Mouse (Mus musculus): ENCODE results near the gene Akt3. TPM values are rescaled to one million over a fixed set of nuclear protein-coding genes. Genes with fewer than 3 reads are reported as not detected.

The Akt3 gene
- polyA plus RNA-seq, 1 experiment from 2014 or later: 3.4 TPM

GRCm38 (mm10) chr1:177013776-177014175 is 244.2 kb downstream of the Akt3 start:
- H3K27ac ChIP-seq: no peak overlapping the region
- 90% methylated on average over 3 of the region's 3 CpGs for WGBS
- no peak overlapping the region for H3K9ac ChIP-seq (ENCODE audit: low read depth, low read length)
- DNase-seq (ENCODE audit: low spot score) (no peak), ATAC-seq (replicated peaks; ENCODE audit: low FRiP score, low read depth) (no peak)
- no peaks in the 10 kb centered on the region for H3K9me3 ChIP-seq (replicated peaks; ENCODE audit: low read length)
- no peak overlapping the region for H3K4me3 ChIP-seq (replicated peaks; ENCODE audit: low read depth, low read length)
- H3K4me2 ChIP-seq (ENCODE audit: low read length): no peak overlapping the region
- H3K27me3 ChIP-seq (ENCODE audit: insufficient read depth, low read length): no peaks in the 10 kb centered on the region
- TF ChIP-seq CTCF (IDR thresholded peaks at IDR 0.05; ENCODE audit: low read depth): no peak
- no peaks in the 10 kb centered on the region for H3K4me1 ChIP-seq (replicated peaks; ENCODE audit: insufficient read depth, low read length)
- H3K36me3 ChIP-seq (ENCODE audit: insufficient read depth, low read length): peaks cover 2% of the 10 kb centered on the region; the same call in 1 of the 2 replicates

GRCm38 (mm10) chr1:177013313-177013712 is 244.7 kb downstream of the Akt3 start:
- no peak overlapping the region for H3K4me3 ChIP-seq (replicated peaks; ENCODE audit: low read depth, low read length)
- no peaks in the 10 kb centered on the region; the same call in 1 of the 2 replicates for H3K36me3 ChIP-seq (ENCODE audit: insufficient read depth, low read length)
- 85% methylated on average over 1 of the region's 1 CpGs for WGBS
- H3K9me3 ChIP-seq (replicated peaks; ENCODE audit: low read length): no peaks in the 10 kb centered on the region
- ATAC-seq (replicated peaks; ENCODE audit: low FRiP score, low read depth) (no peak), DNase-seq (ENCODE audit: low spot score) (no peak)
- TF ChIP-seq CTCF (IDR thresholded peaks at IDR 0.05; ENCODE audit: low read depth): no peak
- H3K27ac ChIP-seq: no peak overlapping the region
- no peaks in the 10 kb centered on the region for H3K4me1 ChIP-seq (replicated peaks; ENCODE audit: insufficient read depth, low read length)
- no peaks in the 10 kb centered on the region for H3K27me3 ChIP-seq (ENCODE audit: insufficient read depth, low read length)
- no peak overlapping the region for H3K9ac ChIP-seq (ENCODE audit: low read depth, low read length)
- no peak overlapping the region for H3K4me2 ChIP-seq (ENCODE audit: low read length)

GRCm38 (mm10) chr1:177012774-177013173 is 245.2 kb downstream of the Akt3 start:
- Histone ChIP-seq H3K4me1 (replicated peaks; ENCODE audit: insufficient read depth, low read length) (no peaks in the 10 kb centered on the region), H3K36me3 (ENCODE audit: insufficient read depth, low read length) (no peaks in the 10 kb centered on the region; the same call in 1 of the 2 replicates), H3K27me3 (ENCODE audit: insufficient read depth, low read length) (no peaks in the 10 kb centered on the region), H3K27ac (no peak overlapping the region), H3K4me2 (ENCODE audit: low read length) (no peak overlapping the region), H3K9me3 (replicated peaks; ENCODE audit: low read length) (no peaks in the 10 kb centered on the region), H3K9ac (ENCODE audit: low read depth, low read length) (no peak overlapping the region), H3K4me3 (replicated peaks; ENCODE audit: low read depth, low read length) (no peak overlapping the region)
- WGBS: 80% methylated on average over 3 of the region's 3 CpGs
- no peak for DNase-seq (ENCODE audit: low spot score)
- TF ChIP-seq CTCF (IDR thresholded peaks at IDR 0.05; ENCODE audit: low read depth): no peak
- ATAC-seq (replicated peaks; ENCODE audit: low FRiP score, low read depth): no peak

GRCm38 (mm10) chr1:177011688-177012087 is 246.3 kb downstream of the Akt3 start:
- no peak overlapping the region for H3K27ac ChIP-seq
- no peak for DNase-seq (ENCODE audit: low spot score)
- 82% methylated on average over 13 of the region's 13 CpGs for WGBS

GRCm38 (mm10) chr1:177010607-177011302 is 247.2 kb downstream of the Akt3 start:
- Histone ChIP-seq H3K9ac (ENCODE audit: low read depth, low read length) (no peak overlapping the region), H3K36me3 (ENCODE audit: insufficient read depth, low read length) (no peaks in the 10 kb centered on the region; the same call in 1 of the 2 replicates), H3K27ac (no peak overlapping the region), H3K4me2 (ENCODE audit: low read length) (no peak overlapping the region), H3K4me1 (replicated peaks; ENCODE audit: insufficient read depth, low read length) (no peaks in the 10 kb centered on the region), H3K27me3 (ENCODE audit: insufficient read depth, low read length) (no peaks in the 10 kb centered on the region), H3K9me3 (replicated peaks; ENCODE audit: low read length) (no peaks in the 10 kb centered on the region), H3K4me3 (replicated peaks; ENCODE audit: low read depth, low read length) (no peak overlapping the region)
- no peak for TF ChIP-seq CTCF (IDR thresholded peaks at IDR 0.05; ENCODE audit: low read depth)
- DNase-seq (ENCODE audit: low spot score) (no peak), ATAC-seq (replicated peaks; ENCODE audit: low FRiP score, low read depth) (no peak)
- WGBS: 68% methylated on average over 6 of the region's 6 CpGs

More at GRCm38 (mm10) chr1:177011688-177012087, 246.3 kb downstream of the Akt3 start:
- no peaks in the 10 kb centered on the region for H3K27me3 ChIP-seq (ENCODE audit: insufficient read depth, low read length)
- H3K4me3 ChIP-seq (replicated peaks; ENCODE audit: low read depth, low read length): no peak overlapping the region
- H3K4me2 ChIP-seq (ENCODE audit: low read length): no peak overlapping the region
- no peaks in the 10 kb centered on the region for H3K9me3 ChIP-seq (replicated peaks; ENCODE audit: low read length)
- ATAC-seq (replicated peaks; ENCODE audit: low FRiP score, low read depth): no peak
- H3K36me3 ChIP-seq (ENCODE audit: insufficient read depth, low read length): no peaks in the 10 kb centered on the region; the same call in 1 of the 2 replicates
- H3K9ac ChIP-seq (ENCODE audit: low read depth, low read length): no peak overlapping the region
- no peak for TF ChIP-seq CTCF (IDR thresholded peaks at IDR 0.05; ENCODE audit: low read depth)
- no peaks in the 10 kb centered on the region for H3K4me1 ChIP-seq (replicated peaks; ENCODE audit: insufficient read depth, low read length)

GRCm38 (mm10) chr1:177010041-177010440 is 248.0 kb downstream of the Akt3 start:
- DNase-seq (ENCODE audit: low spot score) (no peak), ATAC-seq (replicated peaks; ENCODE audit: low FRiP score, low read depth) (no peak)
- Histone ChIP-seq H3K27ac (no peak overlapping the region), H3K27me3 (ENCODE audit: insufficient read depth, low read length) (no peaks in the 10 kb centered on the region), H3K4me1 (replicated peaks; ENCODE audit: insufficient read depth, low read length) (no peaks in the 10 kb centered on the region), H3K4me3 (replicated peaks; ENCODE audit: low read depth, low read length) (no peak overlapping the region), H3K4me2 (ENCODE audit: low read length) (no peak overlapping the region), H3K36me3 (ENCODE audit: insufficient read depth, low read length) (no peaks in the 10 kb centered on the region; the same call in 1 of the 2 replicates), H3K9me3 (replicated peaks; ENCODE audit: low read length) (no peaks in the 10 kb centered on the region), H3K9ac (ENCODE audit: low read depth, low read length) (no peak overlapping the region)
- no peak for TF ChIP-seq CTCF (IDR thresholded peaks at IDR 0.05; ENCODE audit: low read depth)
- WGBS: 52% methylated on average over 3 of the region's 3 CpGs

Measured in kidney, postnatal 0 days (tissue).